Mouse (Mus musculus): ENCODE data around the gene Gm9918. TPM values are rescaled to one million over a fixed set of nuclear protein-coding genes. Genes with fewer than 3 reads are reported as not detected.
A peak's percentile ranks its signal among the peaks of the same experiment; 100 is the strongest.

The Gm9918 gene
- polyA plus RNA-seq, 1 experiment from 2014 or later: 0.71 TPM

GRCm38 (mm10) chr15:102279783-102280520, 9.6 kb downstream of the Gm9918 start:
- H3K9ac ChIP-seq (ENCODE audit: low read depth, low read length): peak overlapping the region; percentile 81
- no peaks in the 10 kb centered on the region for H3K27me3 ChIP-seq (replicated peaks; ENCODE audit: control insufficient read depth, insufficient read depth, low read length)
- peak overlapping the region; percentile 85 for H3K4me3 ChIP-seq (ENCODE audit: low read depth, low read length)
- H3K9me3 ChIP-seq (ENCODE audit: control insufficient read depth, low read length): no peaks in the 10 kb centered on the region
- 30% methylated on average over 9 of the region's 13 CpGs for WGBS
- peaks cover 10% of the 10 kb centered on the region; the same call in 1 of the 2 replicates for H3K4me1 ChIP-seq (ENCODE audit: control insufficient read depth, insufficient read depth, low read length)
- H3K36me3 ChIP-seq (ENCODE audit: control insufficient read depth, insufficient read depth, low read length): peaks cover 27% of the 10 kb centered on the region
- peak; percentile 68 for DNase-seq (ENCODE audit: low spot score)
- peak overlapping the region; percentile 87 for H3K27ac ChIP-seq (replicated peaks; ENCODE audit: low read depth, low read length)
- peak overlapping the region; percentile 95 for H3K4me2 ChIP-seq (ENCODE audit: low read depth, low read length)
- peak; percentile 42 for ATAC-seq (ENCODE audit: low read depth)

DNA sequence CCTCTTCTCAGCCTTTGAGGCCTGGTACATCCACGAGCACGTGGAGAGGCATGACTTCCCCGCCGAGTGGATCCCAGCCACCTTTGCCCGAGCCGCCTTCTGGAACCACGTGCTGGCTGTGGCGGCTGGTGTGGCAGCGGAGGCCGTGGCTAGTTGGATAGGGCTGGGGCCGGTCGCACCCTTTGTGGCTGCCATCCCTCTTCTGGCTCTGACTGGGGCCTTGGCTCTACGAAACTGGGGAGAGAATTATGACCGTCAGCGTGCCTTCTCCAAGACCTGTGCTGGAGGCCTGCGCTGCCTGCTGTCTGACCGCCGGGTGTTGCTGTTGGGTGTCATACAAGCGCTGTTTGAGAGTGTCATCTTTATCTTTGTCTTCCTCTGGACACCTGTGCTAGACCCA, 10.3 kb downstream of the Gm9918 start:
- no peak for DNase-seq (ENCODE audit: low spot score)
- ATAC-seq (ENCODE audit: low read depth): no peak
- Histone ChIP-seq H3K27me3 (replicated peaks; ENCODE audit: control insufficient read depth, insufficient read depth, low read length) (no peaks in the 10 kb centered on the region), H3K9ac (ENCODE audit: low read depth, low read length) (peak overlapping the region; percentile 81; the same call in 1 of the 2 replicates), H3K4me1 (ENCODE audit: control insufficient read depth, insufficient read depth, low read length) (peaks cover 10% of the 10 kb centered on the region; the same call in 1 of the 2 replicates), H3K9me3 (ENCODE audit: control insufficient read depth, low read length) (no peaks in the 10 kb centered on the region), H3K4me3 (ENCODE audit: low read depth, low read length) (peak overlapping the region; percentile 85), H3K27ac (replicated peaks; ENCODE audit: low read depth, low read length) (no peak overlapping the region), H3K36me3 (ENCODE audit: control insufficient read depth, insufficient read depth, low read length) (peaks cover 27% of the 10 kb centered on the region), H3K4me2 (ENCODE audit: low read depth, low read length) (peak overlapping the region; percentile 95)
- WGBS: 95% methylated on average over 19 of the region's 19 CpGs

GRCm38 (mm10) chr15:102282463-102283292, 12.3 kb downstream of the Gm9918 start:
- Histone ChIP-seq H3K27me3 (replicated peaks; ENCODE audit: control insufficient read depth, insufficient read depth, low read length) (no peaks in the 10 kb centered on the region), H3K9me3 (ENCODE audit: control insufficient read depth, low read length) (no peaks in the 10 kb centered on the region), H3K4me1 (ENCODE audit: control insufficient read depth, insufficient read depth, low read length) (peaks cover 10% of the 10 kb centered on the region; the same call in 1 of the 2 replicates), H3K9ac (ENCODE audit: low read depth, low read length) (no peak overlapping the region), H3K4me3 (ENCODE audit: low read depth, low read length) (no peak overlapping the region), H3K4me2 (ENCODE audit: low read depth, low read length) (no peak overlapping the region), H3K36me3 (ENCODE audit: control insufficient read depth, insufficient read depth, low read length) (peaks cover 27% of the 10 kb centered on the region), H3K27ac (replicated peaks; ENCODE audit: low read depth, low read length) (no peak overlapping the region)
- WGBS: 79% methylated on average over 8 of the region's 8 CpGs
- no peak for ATAC-seq (ENCODE audit: low read depth)
- DNase-seq (ENCODE audit: low spot score): no peak

DNA sequence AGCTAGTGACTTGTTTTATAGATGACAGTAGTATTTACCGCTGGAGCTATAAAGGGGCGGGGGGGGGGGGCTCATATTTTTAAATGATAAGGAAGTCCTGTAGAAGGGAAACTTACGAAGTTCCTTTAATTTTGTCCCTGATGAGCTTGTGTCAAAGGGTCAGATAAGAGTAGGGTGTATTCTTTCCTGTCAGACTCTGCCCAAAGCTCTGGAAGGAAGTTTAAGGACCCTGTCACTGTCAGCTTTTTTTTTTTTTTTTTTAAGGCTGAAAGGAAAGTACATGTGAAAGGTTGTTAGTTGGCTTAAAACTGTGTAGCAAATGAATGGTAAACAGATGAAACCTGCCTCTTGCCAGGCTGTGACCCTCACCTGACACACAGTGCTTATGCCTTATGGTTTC, 13.3 kb downstream of the Gm9918 start:
- Histone ChIP-seq H3K36me3 (ENCODE audit: control insufficient read depth, insufficient read depth, low read length) (peaks cover 27% of the 10 kb centered on the region), H3K4me2 (ENCODE audit: low read depth, low read length) (no peak overlapping the region), H3K4me3 (ENCODE audit: low read depth, low read length) (no peak overlapping the region), H3K4me1 (ENCODE audit: control insufficient read depth, insufficient read depth, low read length) (peaks cover 10% of the 10 kb centered on the region; the same call in 1 of the 2 replicates), H3K27ac (replicated peaks; ENCODE audit: low read depth, low read length) (no peak overlapping the region), H3K27me3 (replicated peaks; ENCODE audit: control insufficient read depth, insufficient read depth, low read length) (no peaks in the 10 kb centered on the region), H3K9ac (ENCODE audit: low read depth, low read length) (0 out of 2 replicates have a peak overlapping the region, but pooled peaks have one; percentile 0), H3K9me3 (ENCODE audit: control insufficient read depth, low read length) (no peaks in the 10 kb centered on the region)
- WGBS: 73% methylated on average over 3 of the region's 3 CpGs
- ATAC-seq (ENCODE audit: low read depth): no peak
- no peak for DNase-seq (ENCODE audit: low spot score)

DNA sequence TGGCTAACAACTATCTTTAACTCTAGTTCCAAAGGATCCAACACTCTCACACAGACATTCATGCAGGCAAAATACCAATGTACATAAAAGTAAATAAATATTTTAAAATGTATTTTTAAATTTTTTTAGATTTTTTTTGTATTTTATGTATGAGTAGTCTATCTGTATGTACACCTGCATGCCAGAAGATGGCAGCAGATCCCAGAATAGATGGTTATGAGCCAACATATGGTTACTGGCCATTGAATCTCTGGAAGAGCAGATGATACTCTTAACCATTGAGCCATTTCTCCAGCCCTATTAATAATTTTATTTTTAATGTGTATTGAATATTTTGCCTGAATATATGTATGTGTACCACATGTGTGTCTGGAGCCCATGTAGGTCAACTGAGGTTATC, 17.0 kb downstream of the Gm9918 start:
- no peaks in the 10 kb centered on the region for H3K4me1 ChIP-seq (ENCODE audit: control insufficient read depth, insufficient read depth, low read length)

GRCm38 (mm10) chr15:102295633-102296367, 25.4 kb downstream of the Gm9918 start, which contains the start of gene Espl1:
Gene Espl1 (plus strand): TSS chr15:102296266.
- peaks cover 9% of the 10 kb centered on the region for H3K4me1 ChIP-seq (ENCODE audit: control insufficient read depth, insufficient read depth, low read length)
- no peaks in the 10 kb centered on the region for H3K27me3 ChIP-seq (replicated peaks; ENCODE audit: control insufficient read depth, insufficient read depth, low read length)
- peak; percentile 99 for ATAC-seq (ENCODE audit: low read depth)
- peak within 1 kb of the TSS; percentile 64 for H3K9ac ChIP-seq (ENCODE audit: low read depth, low read length)
- peaks cover 28% of the 10 kb centered on the region for H3K36me3 ChIP-seq (ENCODE audit: control insufficient read depth, insufficient read depth, low read length)
- H3K9me3 ChIP-seq (ENCODE audit: control insufficient read depth, low read length): no peaks in the 10 kb centered on the region
- peak; percentile 97 for DNase-seq (ENCODE audit: low spot score)
- 6% methylated on average over 25 of the region's 25 CpGs for WGBS
- peak within 1 kb of the TSS; percentile 21; the same call in 1 of the 2 replicates for H3K27ac ChIP-seq (replicated peaks; ENCODE audit: low read depth, low read length)
- H3K4me3 ChIP-seq (ENCODE audit: low read depth, low read length): peak within 1 kb of the TSS; percentile 77
- peak within 1 kb of the TSS; percentile 94 for H3K4me2 ChIP-seq (ENCODE audit: low read depth, low read length)

More for the DNA sequence above, 17.0 kb downstream of the Gm9918 start:
- peaks cover 5% of the 10 kb centered on the region; the same call in 1 of the 2 replicates for H3K36me3 ChIP-seq (ENCODE audit: control insufficient read depth, insufficient read depth, low read length)
- DNase-seq (ENCODE audit: low spot score) (peak; percentile 69), ATAC-seq (ENCODE audit: low read depth) (no peak)
- H3K4me3 ChIP-seq (ENCODE audit: low read depth, low read length): no peak overlapping the region
- no peak overlapping the region for H3K27ac ChIP-seq (replicated peaks; ENCODE audit: low read depth, low read length)
- H3K9ac ChIP-seq (ENCODE audit: low read depth, low read length): no peak overlapping the region
- no peaks in the 10 kb centered on the region for H3K27me3 ChIP-seq (replicated peaks; ENCODE audit: control insufficient read depth, insufficient read depth, low read length)
- H3K9me3 ChIP-seq (ENCODE audit: control insufficient read depth, low read length): no peaks in the 10 kb centered on the region
- no peak overlapping the region for H3K4me2 ChIP-seq (ENCODE audit: low read depth, low read length)

- H3K4me3 ChIP-seq (ENCODE audit: low read depth, low read length): peak overlapping the region; percentile 77
- DNase-seq (ENCODE audit: low spot score): no peak
- H3K4me2 ChIP-seq (ENCODE audit: low read depth, low read length): peak overlapping the region; percentile 94
- H3K9ac ChIP-seq (ENCODE audit: low read depth, low read length): peak overlapping the region; percentile 64
- ATAC-seq (ENCODE audit: low read depth): no peak
- H3K36me3 ChIP-seq (ENCODE audit: control insufficient read depth, insufficient read depth, low read length): peaks cover 35% of the 10 kb centered on the region
- H3K4me1 ChIP-seq (ENCODE audit: control insufficient read depth, insufficient read depth, low read length): peaks cover 9% of the 10 kb centered on the region
- 4% methylated on average over 22 of the region's 24 CpGs for WGBS
- no peaks in the 10 kb centered on the region for H3K27me3 ChIP-seq (replicated peaks; ENCODE audit: control insufficient read depth, insufficient read depth, low read length)
- H3K9me3 ChIP-seq (ENCODE audit: control insufficient read depth, low read length): no peaks in the 10 kb centered on the region
- H3K27ac ChIP-seq (replicated peaks; ENCODE audit: low read depth, low read length): 0 out of 2 replicates have a peak overlapping the region, but pooled peaks have one; percentile 21
Observed at GRCm38 (mm10) chr15:102296368-102297006, 26.1 kb downstream of the Gm9918 start.

DNA sequence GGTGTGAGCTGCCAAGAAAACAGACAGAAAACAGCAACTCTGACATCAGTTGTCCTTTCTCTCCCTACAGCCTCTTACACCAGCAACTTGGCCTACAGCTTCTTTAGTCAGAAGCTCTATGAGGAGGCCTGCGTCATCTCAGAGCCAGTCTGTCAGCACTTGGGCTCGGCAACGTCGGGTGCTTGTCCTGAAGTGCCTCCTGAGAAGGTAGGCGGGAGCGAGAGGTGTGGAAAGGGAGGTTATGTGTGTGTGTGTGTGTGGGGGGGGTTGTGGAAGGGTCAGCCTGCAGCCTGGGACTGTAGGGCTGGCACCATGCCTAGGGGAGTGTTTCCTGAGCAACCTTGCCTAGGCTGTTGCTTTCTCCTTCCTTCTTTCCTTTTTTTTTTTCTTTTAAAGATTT, 32.2 kb downstream of the Gm9918 start:
- H3K36me3 ChIP-seq (ENCODE audit: control insufficient read depth, insufficient read depth, low read length): peaks cover 84% of the 10 kb centered on the region
- no peak overlapping the region for H3K4me3 ChIP-seq (ENCODE audit: low read depth, low read length)

More for the DNA sequence above, 32.2 kb downstream of the Gm9918 start:
- no peaks in the 10 kb centered on the region for H3K9me3 ChIP-seq (ENCODE audit: control insufficient read depth, low read length)
- H3K4me2 ChIP-seq (ENCODE audit: low read depth, low read length): no peak overlapping the region
- DNase-seq (ENCODE audit: low spot score) (no peak), ATAC-seq (ENCODE audit: low read depth) (no peak)
- no peaks in the 10 kb centered on the region for H3K4me1 ChIP-seq (ENCODE audit: control insufficient read depth, insufficient read depth, low read length)
- no peaks in the 10 kb centered on the region for H3K27me3 ChIP-seq (replicated peaks; ENCODE audit: control insufficient read depth, insufficient read depth, low read length)
- no peak overlapping the region for H3K9ac ChIP-seq (ENCODE audit: low read depth, low read length)
- H3K27ac ChIP-seq (replicated peaks; ENCODE audit: low read depth, low read length): no peak overlapping the region
- WGBS: 88% methylated on average over 6 of the region's 6 CpGs

All from embryonic facial prominence, embryonic 14.5 days (tissue).